Mouse (Mus musculus) E14TG2a.4 (cell line): ENCODE results near the gene Olfr1052.

ENCODE experiments used
- CTCF ChIP-seq: conservative IDR thresholded peaks from 2 replicates; pipeline ENCODE4 v1.5.1; 2014; ENCODE audit warnings: low read length
- NANOG ChIP-seq: IDR thresholded peaks from 2 replicates; pipeline ENCODE4 v1.6.1; 2014; ENCODE audit warnings: borderline replicate concordance, low read length, mixed read lengths
- POU5F1 ChIP-seq: IDR thresholded peaks from 2 replicates; pipeline ENCODE4 v1.6.1; 2014; ENCODE audit warnings: low read length, borderline replicate concordance

DNA sequence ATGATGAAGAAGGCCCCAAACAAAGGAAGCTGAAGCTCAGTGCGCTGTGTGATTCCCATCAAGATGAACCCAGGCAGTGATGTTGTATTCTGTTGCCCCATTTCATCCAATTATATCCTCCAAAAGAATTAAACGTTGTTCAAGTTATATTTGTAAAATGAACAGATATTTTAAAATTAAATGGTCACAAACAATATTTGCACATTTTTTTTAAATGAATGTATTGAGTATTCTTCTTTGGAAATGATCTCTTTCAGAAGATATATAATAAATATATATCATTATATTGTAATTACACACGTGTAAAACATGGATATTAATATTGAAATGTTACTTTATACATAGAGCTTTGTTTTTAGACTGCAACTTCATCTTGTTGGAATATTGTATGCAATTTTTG lies 22.9 kb downstream of the Olfr1052 start, which contains the start of gene Olfr1053:
- TF ChIP-seq CTCF (no peak), NANOG (no peak), POU5F1 (no peak)
